Mouse (Mus musculus) G1E-ER4 (cell line): ENCODE data around the gene Fbxo39. TPM values are rescaled to one million over a fixed set of nuclear protein-coding genes. Genes with fewer than 3 reads are reported as not detected.

Source experiments
- GATA1 ChIP-seq: IDR thresholded peaks from one replicate; pipeline ENCODE4 v1.8.0; 2012; ENCODE audit warnings: low read length, inconsistent platforms
- polyA plus RNA-seq: library from polyadenylated mRNA; stranded (reverse); fragments of >175 nt; gene quantifications from 2 replicates; pipeline ENCODE4 v1.2.3, GENCODE M21; 2012

Fbxo39 gene
- not detected in 2 replicates for polyA plus RNA-seq

DNA sequence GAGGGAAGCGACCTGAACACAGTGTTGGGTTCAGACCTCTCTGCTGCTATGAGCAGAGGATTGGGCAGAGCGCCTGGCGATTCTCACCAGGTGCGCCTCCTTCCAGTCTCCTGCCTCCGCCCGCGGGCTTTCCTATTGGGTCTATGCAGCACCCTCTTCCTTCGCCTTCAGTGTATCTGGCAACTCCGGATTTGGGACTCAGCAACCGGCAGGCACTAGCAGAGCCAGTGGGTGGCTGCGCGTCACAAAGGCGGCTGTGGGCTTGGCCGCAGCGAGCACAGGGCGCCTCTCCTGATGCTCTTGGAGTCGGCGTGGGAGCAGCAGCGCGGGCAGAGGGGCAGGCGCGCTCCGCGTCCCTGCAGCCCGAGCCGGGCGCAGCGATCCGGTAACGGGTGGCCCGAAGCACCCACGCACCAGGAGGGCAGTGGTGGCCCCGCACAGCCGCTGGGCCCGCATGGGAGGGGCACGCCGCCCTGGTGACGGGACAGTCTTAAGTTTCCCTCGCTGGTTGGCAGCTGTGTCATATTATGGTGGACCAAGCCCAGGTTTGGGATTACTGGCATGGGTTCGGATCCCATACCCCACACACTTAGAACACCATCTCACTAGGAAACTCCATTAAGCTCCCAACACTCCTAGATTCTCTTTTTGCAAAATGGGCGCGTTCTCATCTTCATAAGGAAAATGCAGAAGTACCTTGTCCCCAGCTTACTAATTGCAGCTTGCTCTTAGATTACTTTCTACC is at the start of gene Fbxo39:
Gene Fbxo39 (plus strand): TSS at position 294 of the 745 bp plus-strand sequence.
- TF ChIP-seq GATA1: no peak

DNA sequence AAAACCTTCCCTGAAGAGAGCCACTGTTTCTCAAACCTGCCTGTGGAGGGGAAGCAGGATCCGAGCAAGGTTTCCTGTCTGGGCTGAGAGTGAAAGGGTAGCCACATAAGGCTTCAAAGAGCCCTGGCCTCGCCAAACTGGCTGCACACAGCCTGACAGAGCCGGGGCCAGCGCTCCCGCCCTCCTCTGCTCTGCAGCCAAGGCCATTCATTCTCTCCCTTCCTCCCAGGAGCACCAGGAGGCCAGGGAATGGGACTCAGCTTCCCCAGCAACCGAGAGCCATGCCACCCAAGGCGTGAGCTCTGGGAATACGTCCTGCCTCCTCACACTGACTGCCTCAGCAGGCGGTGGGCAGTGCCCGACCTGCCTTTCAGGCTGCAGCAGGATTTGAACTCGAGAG is 48.8 kb upstream of the Fbxo39 start:
- TF ChIP-seq GATA1: no peak

DNA sequence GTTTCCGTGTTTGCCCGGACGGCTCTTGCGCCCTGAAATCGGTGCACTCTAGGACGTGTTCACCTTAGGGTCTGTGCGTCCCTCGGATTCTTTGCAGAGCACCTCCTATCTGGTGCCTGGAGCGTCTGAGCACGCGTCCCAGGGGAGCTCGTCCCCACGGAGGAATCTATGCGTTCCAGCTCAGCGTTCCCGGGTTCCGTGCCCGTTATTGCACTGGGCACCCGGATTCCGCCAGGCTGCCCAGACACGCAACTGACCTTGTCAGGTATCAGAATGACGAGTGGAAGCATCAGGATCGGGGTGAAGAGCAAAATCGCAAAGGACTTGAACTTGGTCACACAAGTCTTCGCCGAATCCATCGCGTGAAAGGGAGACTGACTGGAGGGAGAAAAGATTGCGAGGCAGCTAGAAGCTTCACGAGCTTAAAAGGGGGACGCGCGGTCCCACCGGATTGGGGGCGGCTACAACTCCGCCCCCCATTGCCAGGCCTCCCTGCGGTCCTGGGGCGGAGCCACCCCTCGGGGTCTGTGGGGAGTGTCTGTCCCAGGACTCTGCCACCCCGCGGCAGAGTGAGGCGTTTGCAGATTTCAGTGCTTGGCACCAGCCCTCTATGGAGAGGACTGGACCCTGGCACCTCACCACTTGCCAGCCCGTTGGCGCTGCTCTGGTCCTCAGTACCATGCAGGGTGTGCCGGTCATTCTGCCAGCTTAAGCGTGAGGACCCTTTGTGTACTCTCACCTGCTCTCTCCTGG is 47.9 kb upstream of the Fbxo39 start:
- no peak for TF ChIP-seq GATA1

DNA sequence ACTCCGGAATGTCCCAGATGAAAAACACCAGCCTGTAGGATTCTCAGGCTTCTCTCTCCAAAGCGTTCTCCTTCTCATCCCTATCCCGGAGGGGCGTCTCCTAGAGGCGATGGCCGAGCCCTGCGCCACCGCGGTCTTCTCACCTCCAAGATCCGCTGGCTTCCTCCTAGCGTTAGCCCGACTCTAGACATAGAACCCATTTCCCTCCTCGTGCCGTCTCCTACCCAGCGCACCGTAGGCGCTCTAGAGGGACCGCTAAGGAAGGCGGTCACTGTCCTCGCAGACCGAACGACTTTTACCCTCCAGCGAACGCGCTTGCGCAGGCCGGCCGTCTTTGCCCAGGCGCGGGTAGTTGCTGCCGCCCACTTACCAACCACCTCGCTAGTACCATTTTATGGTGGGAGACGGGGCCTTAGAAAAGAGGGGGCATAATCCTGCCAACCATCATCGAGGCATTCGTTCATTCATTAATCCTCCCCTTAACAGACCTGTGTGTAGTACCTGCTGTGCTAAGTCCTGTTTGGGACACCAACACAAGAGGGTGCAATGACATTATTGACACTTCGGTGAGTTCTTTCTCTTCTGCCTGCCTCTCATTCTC is 47.2 kb upstream of the Fbxo39 start, which contains the start of gene Slc13a5:
Gene Slc13a5 (minus strand): TSS at position 263 of the 601 bp plus-strand sequence.
- TF ChIP-seq GATA1: no peak

DNA sequence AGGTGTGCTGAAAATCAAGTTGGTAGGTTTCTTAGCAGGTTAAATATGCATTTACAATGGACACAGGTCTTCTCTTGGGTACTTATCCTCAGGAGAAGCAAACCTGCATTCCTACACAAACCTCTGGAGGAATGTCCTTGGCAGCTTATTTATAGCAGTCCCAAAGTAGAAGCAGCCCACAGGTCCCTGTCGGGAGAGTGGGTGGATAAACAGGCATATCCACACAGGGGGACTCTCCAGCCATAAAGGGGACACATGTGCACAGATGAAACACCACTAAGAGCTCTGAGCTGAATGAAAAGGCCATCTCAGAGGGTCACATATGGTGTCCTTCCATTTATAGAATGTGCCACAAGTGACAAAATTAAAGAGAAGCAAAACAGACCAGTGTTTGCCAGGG is 42.5 kb upstream of the Fbxo39 start:
- TF ChIP-seq GATA1: no peak

- TF ChIP-seq GATA1: no peak
Measured at GRCm38 (mm10) chr11:72273341-72273740, 40.9 kb upstream of the Fbxo39 start.

DNA sequence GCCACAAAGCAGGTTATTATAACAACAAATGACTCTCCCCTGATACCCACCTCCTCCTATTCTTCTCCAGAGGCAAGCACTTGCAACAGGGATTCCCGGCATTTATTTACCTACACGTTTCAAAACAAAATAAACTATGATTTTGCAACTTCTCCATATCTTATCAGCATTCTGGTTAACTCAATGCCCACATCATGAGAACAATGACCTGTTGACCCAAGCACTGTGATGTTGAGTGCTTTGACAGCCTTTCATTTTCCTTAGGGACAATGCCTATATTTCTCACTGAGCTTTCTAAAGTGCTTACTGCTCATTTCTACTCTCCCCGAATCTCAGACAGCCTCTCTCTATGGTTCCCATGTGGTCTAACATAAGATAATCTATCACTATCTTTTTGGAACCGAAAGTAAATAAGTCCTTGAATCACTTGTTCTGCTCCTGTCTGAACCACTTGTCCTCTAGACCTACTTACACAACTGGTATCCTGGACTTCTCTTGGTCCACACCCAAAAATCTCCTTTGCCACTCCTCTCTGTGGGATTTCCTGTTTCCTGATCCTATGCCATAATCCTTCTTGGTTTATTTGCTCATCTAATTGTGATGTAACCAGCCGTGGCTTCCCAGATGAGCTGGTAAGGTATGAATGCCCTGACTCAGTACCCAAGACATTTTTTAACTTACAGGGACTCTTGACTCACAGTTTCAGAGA is 32.9 kb upstream of the Fbxo39 start:
- no peak for TF ChIP-seq GATA1

- no peak for TF ChIP-seq GATA1
Measured at GRCm38 (mm10) chr11:72281852-72282400, 32.3 kb upstream of the Fbxo39 start.

DNA sequence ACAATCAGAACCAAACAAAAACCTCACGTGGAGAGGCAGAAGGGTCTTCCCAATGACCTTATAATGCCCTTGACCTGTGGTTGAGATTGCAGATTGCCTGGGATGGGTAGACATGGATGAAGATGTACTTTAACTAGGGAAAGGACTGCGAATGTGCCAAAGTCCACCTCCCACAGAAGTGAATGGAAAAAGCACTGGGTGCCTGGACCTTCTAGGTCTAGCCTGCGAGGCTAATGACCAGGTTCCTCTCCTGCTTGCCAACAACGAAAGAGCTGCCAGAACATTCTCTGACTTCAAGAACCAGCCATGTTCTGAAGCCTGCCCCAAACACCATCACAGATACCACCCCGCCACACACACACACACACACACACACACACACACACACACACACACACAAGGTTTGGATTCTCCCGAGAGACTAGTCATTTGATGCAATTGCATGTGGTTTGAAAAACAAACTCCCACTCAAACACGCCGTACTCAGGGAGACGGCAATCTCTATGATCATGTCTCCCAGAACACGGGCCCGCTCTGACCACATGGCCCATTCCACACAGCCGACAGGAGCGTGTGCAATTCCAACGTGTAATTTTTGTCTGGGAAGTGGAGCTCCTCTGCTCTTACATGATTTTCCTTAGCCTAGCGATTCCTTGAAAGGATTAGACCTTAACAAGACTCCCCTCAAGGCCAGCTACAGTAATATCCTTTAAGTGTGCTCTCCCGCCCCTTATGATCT is 30.6 kb upstream of the Fbxo39 start:
- no peak for TF ChIP-seq GATA1

DNA sequence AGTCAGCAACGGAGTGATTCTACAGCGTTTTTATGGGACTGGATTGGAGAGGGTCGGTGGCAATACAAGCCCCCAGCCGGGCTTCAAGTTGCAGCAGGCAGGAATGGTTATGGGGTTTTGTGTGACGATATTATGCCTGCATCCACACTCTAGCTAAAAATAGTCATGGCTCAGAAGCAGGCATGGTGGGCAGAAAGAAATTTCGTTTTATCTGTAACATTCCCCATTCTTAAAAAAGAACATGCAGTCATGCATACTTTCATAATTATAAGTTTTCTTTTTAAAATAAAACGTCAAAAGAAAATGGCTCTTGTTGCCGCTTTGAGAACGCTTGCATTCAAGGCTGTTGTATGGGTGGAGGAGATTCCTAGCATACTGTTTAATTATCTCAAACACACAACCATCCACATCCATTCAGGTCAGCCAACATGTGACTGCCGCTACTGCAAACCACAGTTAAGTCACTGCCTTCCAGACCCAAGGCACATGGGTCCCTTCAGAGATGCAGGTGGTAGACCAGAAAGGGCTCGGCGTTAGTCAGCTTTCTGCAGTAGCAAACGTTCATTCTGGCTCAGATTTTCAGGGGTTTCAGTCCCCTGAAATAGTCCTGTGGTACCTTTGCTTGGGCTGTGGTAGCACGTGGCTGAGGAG is 29.6 kb upstream of the Fbxo39 start:
- no peak for TF ChIP-seq GATA1

GRCm38 (mm10) chr11:72285971-72286480 is 28.2 kb upstream of the Fbxo39 start:
- TF ChIP-seq GATA1: no peak

- TF ChIP-seq GATA1: no peak
Measured at GRCm38 (mm10) chr11:72286651-72287050, 27.6 kb upstream of the Fbxo39 start.

DNA sequence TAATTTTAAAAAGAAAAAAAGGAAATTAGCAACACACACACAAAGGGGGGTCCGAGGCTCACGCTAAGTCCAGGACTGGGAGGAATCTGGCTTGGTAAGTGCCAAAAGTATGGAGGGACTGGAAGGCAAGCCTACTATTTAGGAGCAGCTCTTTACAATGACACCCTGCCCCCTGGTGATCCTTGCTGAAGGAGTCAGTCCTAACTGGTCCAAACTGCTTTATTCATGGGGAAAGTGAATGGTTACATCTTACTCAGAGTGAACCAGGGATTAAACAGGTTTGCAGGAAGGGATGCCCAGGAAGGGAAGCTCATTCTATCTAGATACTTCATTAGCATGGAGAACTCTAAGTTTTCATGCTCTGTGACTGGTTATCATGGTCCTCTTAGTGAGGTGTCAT is 27.1 kb upstream of the Fbxo39 start:
- no peak for TF ChIP-seq GATA1

GRCm38 (mm10) chr11:72287543-72287942 is 26.7 kb upstream of the Fbxo39 start:
- TF ChIP-seq GATA1: no peak
